Mouse (Mus musculus) small intestine, adult 10 weeks (tissue): ENCODE measurements around the gene Slc7a7. TPM values are rescaled to one million over a fixed set of nuclear protein-coding genes. Genes with fewer than 3 reads are reported as not detected.

Source experiments
- polyA plus RNA-seq: library from polyadenylated mRNA; stranded (reverse); fragments of 350-450 nt; fragmentation: Illumina TruSeq; extraction: RNeasy Lipid Tissue Mini Kit (QIAGEN cat#74804); gene quantifications from one replicate; pipeline ENCODE4 v1.2.3, GENCODE M21; 2014; ENCODE audit warnings: low replicate concordance

Gene Slc7a7
- 17.1 TPM for polyA plus RNA-seq

DNA sequence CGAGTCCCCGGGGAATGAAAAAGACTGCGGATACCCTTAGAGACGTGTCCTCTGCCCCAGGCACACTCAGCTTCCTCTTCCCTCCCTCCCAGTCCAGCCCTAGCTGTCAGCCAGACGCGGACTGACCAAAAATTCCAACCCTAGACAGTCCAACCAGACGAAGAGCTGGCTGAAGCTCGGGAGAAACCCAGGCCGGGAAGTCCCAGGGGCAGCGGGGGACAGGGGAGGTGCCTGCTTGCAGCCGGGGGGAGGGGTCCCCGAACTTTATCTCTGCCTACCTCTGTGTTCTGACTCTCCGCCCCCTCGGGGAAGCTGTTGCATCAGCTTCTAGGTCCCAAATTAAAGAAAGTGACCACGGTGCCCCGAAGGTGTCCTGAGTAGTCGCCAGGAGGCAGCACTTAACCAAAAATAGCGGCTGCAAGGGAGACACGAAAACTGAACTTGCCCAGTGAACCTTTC, at the start of gene Slc7a7:
Slc7a7 (minus strand) TSS at position 158 of the 459 bp plus-strand sequence.

DNA sequence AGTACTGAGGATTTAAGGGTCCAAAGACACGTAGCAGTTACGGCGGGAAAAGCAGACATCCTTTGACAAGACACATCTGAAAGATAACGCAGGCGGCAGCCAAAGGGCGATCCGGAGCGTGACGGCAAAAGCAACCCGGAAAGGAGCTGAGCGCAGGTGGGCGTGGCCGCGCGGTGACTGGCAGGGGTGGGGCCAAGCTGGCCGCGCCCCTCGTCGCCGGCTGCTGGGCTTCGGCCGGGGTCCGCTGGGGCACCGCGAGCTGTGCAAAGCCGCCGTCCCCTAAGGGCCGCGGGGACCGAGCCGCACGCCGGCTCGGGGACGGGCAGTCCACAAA, 46.3 kb upstream of the Slc7a7 start, which contains the start of gene Lrp10:
Lrp10 (plus strand) TSS at position 179 of the 334 bp plus-strand sequence.

DNA sequence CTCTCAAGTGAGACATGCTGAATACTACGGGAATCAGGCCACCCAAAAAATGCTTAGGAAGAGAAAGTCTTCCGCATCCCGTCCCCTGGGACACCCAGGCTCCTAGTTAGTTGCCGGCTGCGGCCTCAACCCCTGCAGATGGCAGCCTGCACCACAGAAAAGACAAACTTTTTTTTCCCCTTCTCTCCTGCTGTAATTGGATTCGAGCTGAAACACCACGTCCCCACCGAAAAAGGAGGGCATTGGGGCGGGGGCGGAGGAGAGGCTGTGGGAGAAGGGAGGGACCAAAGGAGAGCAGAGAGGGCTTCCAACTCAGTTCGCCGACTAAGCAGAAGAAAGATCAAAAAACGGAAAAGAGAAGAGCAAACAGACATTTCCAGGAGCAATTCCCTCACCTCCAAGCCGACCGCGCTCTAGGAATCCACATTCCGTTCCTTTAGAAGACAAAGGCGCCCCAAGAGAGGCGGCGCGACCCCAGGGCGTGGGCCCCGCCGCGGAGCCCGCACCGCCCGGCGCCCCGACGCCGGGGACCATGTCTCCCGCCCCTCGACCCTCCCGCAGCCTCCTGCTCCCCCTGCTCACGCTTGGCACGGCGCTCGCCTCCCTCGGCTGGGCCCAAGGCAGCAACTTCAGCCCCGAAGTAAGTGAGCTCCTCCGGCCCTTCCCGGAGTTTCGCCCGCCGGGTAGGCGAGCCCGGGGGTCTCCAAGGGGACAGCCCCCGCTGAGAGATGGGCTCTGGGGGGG, 13.9 kb upstream of the Slc7a7 start, which contains the start of gene Mmp14:
Mmp14 (plus strand) TSS at position 279 of the 744 bp plus-strand sequence.

DNA sequence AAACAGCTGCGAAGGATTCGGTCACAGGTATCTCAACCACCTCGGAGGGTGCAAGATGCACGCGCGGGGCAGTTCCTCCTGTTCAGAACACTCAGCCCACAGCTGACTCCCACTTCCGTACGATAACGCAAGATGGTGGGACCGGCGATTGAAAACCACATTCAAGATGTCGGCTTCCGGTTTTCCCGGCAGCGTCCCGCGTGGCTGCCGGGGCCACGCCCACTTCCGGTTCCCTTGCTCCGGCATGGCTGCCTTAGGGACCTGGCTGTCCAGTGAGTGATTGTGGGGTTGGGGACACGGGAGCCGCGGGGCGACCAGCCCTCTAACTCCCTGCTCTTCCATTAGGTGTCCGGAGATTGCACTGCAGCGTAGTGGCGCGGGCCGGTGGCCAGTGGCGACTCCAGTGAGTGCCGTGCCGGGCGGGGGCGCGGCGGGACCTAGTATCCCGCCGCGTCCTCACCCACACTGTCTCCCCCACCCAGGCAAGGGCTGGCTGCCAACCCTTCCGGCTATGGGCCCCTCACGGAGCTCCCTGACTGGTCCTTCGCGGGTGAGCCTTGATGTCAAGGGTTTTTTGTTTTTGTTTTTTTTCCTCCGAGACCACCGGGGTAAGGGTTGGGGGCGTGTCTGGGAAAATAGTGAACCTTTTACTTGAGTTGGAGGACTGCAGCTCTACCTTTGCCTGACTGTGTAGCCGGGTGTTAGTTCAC, 9.3 kb upstream of the Slc7a7 start, which contains the start of gene Mrpl52:
Mrpl52 (plus strand) TSS at position 221 of the 710 bp plus-strand sequence.

DNA sequence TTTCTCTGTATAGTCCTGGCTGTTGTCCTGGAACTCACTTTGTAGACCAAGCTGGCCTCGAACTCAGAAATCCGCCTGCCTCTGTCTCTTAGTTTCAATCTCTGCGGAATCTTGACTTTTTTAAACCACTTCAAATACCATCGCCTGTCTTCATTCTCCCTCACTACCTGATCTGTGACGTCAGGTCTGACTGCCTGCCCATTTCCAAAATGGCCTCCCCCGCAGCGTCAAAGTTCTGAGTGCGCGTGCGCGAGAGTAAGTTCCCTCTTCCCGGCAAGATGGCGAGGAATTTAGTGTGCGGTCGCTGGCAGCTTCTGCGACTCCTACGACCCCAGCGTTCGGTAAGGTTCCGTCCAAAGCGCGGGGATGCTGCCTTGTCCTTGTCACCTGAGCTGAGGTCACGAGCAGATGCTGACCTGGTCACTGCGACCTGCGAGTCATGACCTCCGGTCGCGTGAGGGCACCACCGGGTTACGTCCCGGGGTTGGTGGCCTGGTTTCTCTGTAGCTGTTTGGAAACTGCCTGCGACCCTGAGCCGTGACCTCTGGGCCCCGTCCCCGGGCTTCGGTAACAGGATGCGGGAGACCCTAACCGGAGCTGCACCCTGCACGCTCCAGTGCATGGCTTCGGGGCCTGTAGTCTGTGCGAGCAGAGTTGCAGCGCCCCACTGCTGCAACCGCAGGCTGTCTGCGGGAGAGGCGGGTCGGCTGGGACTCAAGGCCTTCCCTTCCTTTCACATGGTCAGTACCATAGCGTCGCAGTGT, 56.8 kb downstream of the Slc7a7 start, which contains the start of gene Oxa1l:
Oxa1l (plus strand) TSS at position 258 of the 764 bp plus-strand sequence.

Other genes with a start within 250 kb of the Slc7a7 start
- 4.5 TPM for gene Dad1, start 163.7 kb downstream of the Slc7a7 start, polyA plus RNA-seq
- 10.4 TPM for gene Abhd4, start 163.6 kb downstream of the Slc7a7 start, polyA plus RNA-seq
- not detected for gene Olfr49, start 132.8 kb downstream of the Slc7a7 start, polyA plus RNA-seq
- 10.3 TPM for gene Oxa1l, start 56.9 kb downstream of the Slc7a7 start, polyA plus RNA-seq
- 33.3 TPM for gene Mrpl52, start 9.1 kb upstream of the Slc7a7 start, polyA plus RNA-seq
- gene Mmp14, start 13.8 kb upstream of the Slc7a7 start, polyA plus RNA-seq: 10.3 TPM
- 4.1 TPM for gene Lrp10, start 46.4 kb upstream of the Slc7a7 start, polyA plus RNA-seq
- not detected for gene Rem2, start 58.3 kb upstream of the Slc7a7 start, polyA plus RNA-seq
- 14.8 TPM for gene Prmt5, start 99.7 kb upstream of the Slc7a7 start, polyA plus RNA-seq
- 5.1 TPM for gene Haus4, start 136.8 kb upstream of the Slc7a7 start, polyA plus RNA-seq
- 1.0 TPM for gene Ajuba, start 159.8 kb upstream of the Slc7a7 start, polyA plus RNA-seq
- gene 4931414P19Rik, start 188.2 kb upstream of the Slc7a7 start, polyA plus RNA-seq: 1.3 TPM
- 0.52 TPM for gene Psmb5, start 200.2 kb upstream of the Slc7a7 start, polyA plus RNA-seq
- gene Psmb11, start 203.7 kb upstream of the Slc7a7 start, polyA plus RNA-seq: not detected
- gene Gm17606, start 223.2 kb upstream of the Slc7a7 start, polyA plus RNA-seq: not detected
- gene Cdh24, start 223.6 kb upstream of the Slc7a7 start, polyA plus RNA-seq: not detected